Mouse (Mus musculus): ENCODE results near the gene Mrpl18. TPM values are rescaled to one million over a fixed set of nuclear protein-coding genes. Genes with fewer than 3 reads are reported as not detected.

The Mrpl18 gene
- polyA plus RNA-seq (2017; shearing (Covaris generic)): 164 TPM

GRCm38 (mm10) chr17:12915881-12916583 lies at the start of gene Mrpl18:
Mrpl18 (minus strand) TSS chr17:12916345.

GRCm38 (mm10) chr17:12960331-12960873 lies 44.3 kb upstream of the Mrpl18 start, which contains the start of gene Acat2:
Acat2 (minus strand) TSS chr17:12960747.

GRCm38 (mm10) chr17:12940151-12940805 lies 24.1 kb upstream of the Mrpl18 start, which contains the start of gene Acat3:
Acat3 (minus strand) TSS chr17:12940600.

GRCm38 (mm10) chr17:12915488-12915880 lies 661 bp downstream of the Mrpl18 start, which contains the start of gene Tcp1:
Tcp1 (plus strand) TSS chr17:12915701.

GRCm38 (mm10) chr17:12909361-12910280 lies 6.5 kb downstream of the Mrpl18 start, which contains the start of gene Pnldc1:
Pnldc1 (minus strand) TSS chr17:12910230.

GRCm38 (mm10) chr17:12875734-12876133 lies 40.4 kb downstream of the Mrpl18 start, which contains the start of gene Mrgprh:
Mrgprh (plus strand) TSS chr17:12876034.

GRCm38 (mm10) chr17:12868043-12868442 lies 48.1 kb downstream of the Mrpl18 start, which contains the start of gene Mas1:
Mas1 (minus strand) TSS chr17:12868143.

Other genes with a start within 250 kb of the Mrpl18 start
- not detected for gene Slc22a1, start 240.5 kb downstream of the Mrpl18 start, polyA plus RNA-seq (2017; shearing (Covaris generic))
- gene Igf2r, start 146.7 kb downstream of the Mrpl18 start, polyA plus RNA-seq (2017; shearing (Covaris generic)): 34.5 TPM
- gene Mas1, start 48.2 kb downstream of the Mrpl18 start, polyA plus RNA-seq (2017; shearing (Covaris generic)): not detected
- gene Mrgprh, start 40.3 kb downstream of the Mrpl18 start, polyA plus RNA-seq (2017; shearing (Covaris generic)): not detected
- gene Pnldc1, start 6.1 kb downstream of the Mrpl18 start, polyA plus RNA-seq (2017; shearing (Covaris generic)): 0.41 TPM
- 255 TPM for gene Tcp1, start 644 bp downstream of the Mrpl18 start, polyA plus RNA-seq (2017; shearing (Covaris generic))
- 1.4 TPM for gene Acat3, start 24.3 kb upstream of the Mrpl18 start, polyA plus RNA-seq (2017; shearing (Covaris generic))
- gene Acat2, start 44.4 kb upstream of the Mrpl18 start, polyA plus RNA-seq (2017; shearing (Covaris generic)): 47.0 TPM
- 17.3 TPM for gene Wtap, start 77.8 kb upstream of the Mrpl18 start, polyA plus RNA-seq (2017; shearing (Covaris generic))
- 132 TPM for gene Sod2, start 90.5 kb upstream of the Mrpl18 start, polyA plus RNA-seq (2017; shearing (Covaris generic))
- not detected for gene Gpr31b, start 136.0 kb upstream of the Mrpl18 start, polyA plus RNA-seq (2017; shearing (Covaris generic))
- 0.31 TPM for gene Tcp10b, start 144.8 kb upstream of the Mrpl18 start, polyA plus RNA-seq (2017; shearing (Covaris generic))
- gene Unc93a, start 215.5 kb upstream of the Mrpl18 start, polyA plus RNA-seq (2017; shearing (Covaris generic)): not detected